In the genomic region with DNA sequence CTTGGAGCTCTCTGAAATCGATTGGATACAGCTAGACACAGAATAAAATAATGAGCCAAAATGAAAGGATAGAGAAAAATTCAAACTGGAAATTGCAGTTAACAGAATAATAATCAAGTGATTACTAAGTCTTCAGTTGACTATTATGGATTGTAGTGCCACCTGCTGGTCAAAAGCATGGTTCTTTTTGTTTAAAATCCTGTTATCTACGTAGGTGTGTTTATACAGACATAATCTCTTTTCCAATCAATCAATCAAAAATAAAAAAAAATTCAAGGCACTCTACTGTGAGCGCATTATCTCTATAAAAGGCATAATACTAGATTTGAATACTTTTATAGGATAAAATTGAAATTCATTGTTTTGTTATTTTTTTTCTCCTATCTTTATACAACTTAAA, we compare ENCODE assay signal across 8 mouse cellular contexts. TPM values are rescaled to one million over a fixed set of nuclear protein-coding genes. Genes with fewer than 3 reads are reported as not detected.
A peak's percentile ranks its signal among the peaks of the same experiment; 100 is the strongest.
DNase-seq lines count a peak whose midpoint lies in the region; ATAC-seq and TF ChIP-seq lines count a peak whose summit lies in the region.

No protein-coding gene starts in this region.

- TF ChIP-seq EP300 in liver, postnatal 0 days (IDR thresholded peaks at IDR 0.05; ENCODE audit: low read depth), result no peak

- peak; percentile 54 for TF ChIP-seq CTCF in liver, postnatal 0 days (IDR thresholded peaks at IDR 0.05; ENCODE audit: low read depth)

- DNase-seq in cerebellum, adult 11 months, result peak; percentile 4
- no peak for DNase-seq in liver, postnatal 0 days
- DNase-seq in liver, embryonic 11.5 days (ENCODE audit: low spot score), result no peak
- peak; percentile 26 for DNase-seq in layer of hippocampus, adult 9-11 months
- no peak for DNase-seq in thymus, postnatal 36 days

- H3K4me1 ChIP-seq in liver, postnatal 0 days (ENCODE audit: insufficient read depth), result no peaks in the 10 kb centered on the region
- H3K4me1 ChIP-seq in liver, embryonic 11.5 days (replicated peaks; ENCODE audit: control insufficient read depth, insufficient read depth, low read length), result no peaks in the 10 kb centered on the region
- no peaks in the 10 kb centered on the region for H3K4me1 ChIP-seq in neural tube, embryonic 15.5 days

- no peaks in the 10 kb centered on the region for H3K36me3 ChIP-seq in liver, postnatal 0 days (replicated peaks; ENCODE audit: insufficient read depth, low read length)
- H3K36me3 ChIP-seq in liver, embryonic 11.5 days (ENCODE audit: control insufficient read depth, insufficient read depth, low read length), result no peaks in the 10 kb centered on the region
- no peaks in the 10 kb centered on the region for H3K36me3 ChIP-seq in neural tube, embryonic 15.5 days

- no peaks in the 10 kb centered on the region for H3K27me3 ChIP-seq in liver, postnatal 0 days (ENCODE audit: insufficient read depth, low read length)
- H3K27me3 ChIP-seq in liver, embryonic 11.5 days (replicated peaks; ENCODE audit: control insufficient read depth, insufficient read depth, low read length), result no peaks in the 10 kb centered on the region
- no peaks in the 10 kb centered on the region for H3K27me3 ChIP-seq in neural tube, embryonic 15.5 days (replicated peaks)

- H3K9me3 ChIP-seq in liver, postnatal 0 days (ENCODE audit: low read length), result no peaks in the 10 kb centered on the region
- H3K9me3 ChIP-seq in liver, embryonic 11.5 days (ENCODE audit: control insufficient read depth, low read length), result no peaks in the 10 kb centered on the region
- no peaks in the 10 kb centered on the region for H3K9me3 ChIP-seq in neural tube, embryonic 15.5 days (replicated peaks)

- H3K4me3 ChIP-seq in liver, postnatal 0 days (ENCODE audit: low read depth, low read length), result no peak overlapping the region
- no peak overlapping the region for H3K4me3 ChIP-seq in liver, embryonic 11.5 days (ENCODE audit: low read depth, low read length)
- no peak overlapping the region for H3K4me3 ChIP-seq in neural tube, embryonic 15.5 days (replicated peaks)

- H3K27ac ChIP-seq in liver, postnatal 0 days (ENCODE audit: low read depth), result no peak overlapping the region
- no peak overlapping the region for H3K27ac ChIP-seq in liver, embryonic 11.5 days (ENCODE audit: low read depth, low read length)
- no peak overlapping the region for H3K27ac ChIP-seq in neural tube, embryonic 15.5 days (replicated peaks)

- 21% methylated on average over 3 of the region's 3 CpGs for WGBS in liver, postnatal 0 days (ENCODE audit: insufficient replicate concordance)
- 16% methylated on average over 3 of the region's 3 CpGs for whole genome bisulfite sequencing in liver, embryonic 11.5 days
- WGBS in neural tube, embryonic 15.5 days, result 27% methylated on average over 3 of the region's 3 CpGs

- no peak overlapping the region for H3K9ac ChIP-seq in liver, postnatal 0 days (replicated peaks)
- no peak overlapping the region for H3K9ac ChIP-seq in liver, embryonic 11.5 days (ENCODE audit: low read depth, low read length)
- no peak overlapping the region for H3K9ac ChIP-seq in neural tube, embryonic 15.5 days (replicated peaks)

- no peak overlapping the region for H3K4me2 ChIP-seq in liver, postnatal 0 days (ENCODE audit: low read depth, low read length)
- H3K4me2 ChIP-seq in liver, embryonic 11.5 days, result no peak overlapping the region
- no peak overlapping the region for H3K4me2 ChIP-seq in neural tube, embryonic 15.5 days

- ATAC-seq in cerebellum, adult (ENCODE audit: insufficient number of reproducible peaks, low FRiP score, low TSS enrichment), result no peak
- ATAC-seq in liver, postnatal 0 days, result no peak
- ATAC-seq in liver, embryonic 11.5 days (replicated peaks; ENCODE audit: low FRiP score), result no peak
- 0 out of 2 replicates have a peak, but pooled peaks have one; percentile 50 for ATAC-seq in common myeloid progenitor, adult 5-6 weeks (replicated peaks; ENCODE audit: low read depth, poor library complexity, severe bottlenecking)
- peak; percentile 38; the same call in 1 of the 2 replicates for ATAC-seq in neural tube, embryonic 15.5 days (ENCODE audit: low FRiP score)

RNA-seq across cellular contexts. Expression of a gene that starts 33.5 kb away (rescaled TPM):
- not detected in 2 replicates for polyA plus RNA-seq in liver, postnatal 0 days (2015; fragmentation: Nextera tagmentation; extraction: Ambion mirVana)
- 1.3 and 2.0 TPM in 2 replicates for polyA plus RNA-seq in liver, embryonic 11.5 days (2014; fragmentation: Nextera tagmentation; extraction: Ambion mirVana)
- not detected in 2 replicates for total RNA-seq in common myeloid progenitor, adult 5-6 weeks (2017)
- polyA plus RNA-seq in neural tube, embryonic 15.5 days (2015; fragmentation: Nextera tagmentation; extraction: Ambion mirVana), result 240 and 247 TPM in 2 replicates

Comparison
In these comparisons a context has a peak if more than half of its experiments do, and no peak if none do; other contexts are left out.
1. DNase-seq: peak in cerebellum, adult 11 months (single experiment) and layer of hippocampus, adult 9-11 months (single experiment); none in liver, postnatal 0 days (single experiment), liver, embryonic 11.5 days (single experiment) and thymus, postnatal 36 days (0 of 2).
2. ATAC-seq: peak in common myeloid progenitor, adult 5-6 weeks (single experiment) and neural tube, embryonic 15.5 days (single experiment); none in cerebellum, adult (single experiment), liver, postnatal 0 days (single experiment) and liver, embryonic 11.5 days (single experiment).
3. RNA of a gene that starts 33.5 kb away (polyA plus RNA-seq): 240 to 247 TPM in neural tube, embryonic 15.5 days; 1.3 to 2.0 TPM in liver, embryonic 11.5 days and not detected in liver, postnatal 0 days; every median in the first group is over 10 times any median in the second.